Mouse (Mus musculus) hindlimb bud, embryonic 11.5 days (tissue): ENCODE measurements around the gene Cog4.
"Not testable (repeated sequence)": the region's sequence is repeated elsewhere in the genome, so short reads cannot be mapped to it uniquely, and the experiment has no call there.

Source experiments
- DNase-seq: peaks from one replicate; pipeline ENCODE4 v3.0.0-alpha.2; 2012; ENCODE audit warnings: low read depth, low spot score; ENCODE audit errors: extremely low spot score

Gene Cog4

DNA sequence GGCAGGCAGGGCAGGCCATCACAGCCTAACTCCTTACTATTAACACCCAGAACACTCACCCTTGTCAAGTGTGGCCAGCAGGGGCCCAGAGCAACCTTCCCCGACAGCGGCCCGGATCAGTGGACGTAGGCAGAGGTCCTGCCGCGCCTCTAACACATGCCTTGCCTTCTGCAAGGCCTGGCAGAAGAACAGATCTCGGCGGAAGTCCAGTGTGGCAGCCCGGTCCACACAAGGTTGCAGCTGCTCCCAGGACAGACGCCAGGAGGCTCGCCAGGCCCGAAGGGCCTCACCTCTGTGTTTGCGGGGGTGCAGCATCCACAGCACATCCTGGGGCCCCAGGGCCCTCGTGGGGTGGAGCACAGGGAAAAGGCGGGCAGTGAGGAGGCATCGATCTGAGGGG, 42.5 kb downstream of the Cog4 start:
- no peak for DNase-seq

DNA sequence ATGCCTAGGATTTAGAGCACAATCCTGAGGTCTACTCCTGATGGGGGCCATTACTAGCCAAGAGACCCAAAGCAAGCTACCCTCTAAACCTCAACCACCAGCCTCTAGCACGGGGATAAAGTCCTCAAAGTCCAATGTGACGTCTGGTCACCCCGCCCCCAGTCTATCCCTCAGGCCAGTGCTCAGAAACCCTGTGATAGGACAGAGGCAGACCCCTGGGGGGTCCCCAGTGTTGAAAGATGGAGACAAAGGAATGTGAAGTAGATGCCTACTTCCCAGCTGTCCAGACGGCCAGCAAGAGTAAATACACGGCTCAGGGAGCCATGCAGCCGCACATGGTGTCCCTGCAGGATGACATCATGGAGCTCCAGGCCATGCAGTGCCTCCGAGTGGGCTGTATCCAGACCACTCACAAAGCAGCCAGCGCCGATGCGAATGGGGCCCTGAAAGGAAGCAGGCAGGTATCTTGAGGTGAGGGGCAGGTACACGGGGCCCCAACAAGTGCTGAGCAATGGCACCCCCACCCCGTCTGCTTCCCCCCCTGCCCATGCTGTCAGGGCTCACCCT, 43.6 kb downstream of the Cog4 start:
- no peak for DNase-seq

DNA sequence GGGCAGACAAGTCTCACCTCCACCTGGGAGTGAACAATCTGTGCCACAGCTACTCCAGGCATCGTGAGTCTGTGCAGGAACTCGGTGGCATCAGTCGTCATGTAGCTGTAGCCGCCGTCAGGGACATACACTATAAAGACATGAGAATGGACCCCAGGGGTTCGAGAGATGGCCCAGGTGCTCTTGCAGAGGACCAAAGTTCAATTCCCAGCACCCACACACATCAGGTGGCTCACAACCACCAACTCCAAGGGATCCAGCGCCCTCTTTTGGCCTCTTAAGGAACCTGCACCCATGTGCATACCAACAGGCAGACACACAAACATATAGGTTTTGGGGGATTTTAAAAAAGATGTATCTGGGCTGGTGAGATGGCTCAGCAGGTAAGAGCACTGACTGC, 45.6 kb downstream of the Cog4 start:
- DNase-seq, result no peak

DNA sequence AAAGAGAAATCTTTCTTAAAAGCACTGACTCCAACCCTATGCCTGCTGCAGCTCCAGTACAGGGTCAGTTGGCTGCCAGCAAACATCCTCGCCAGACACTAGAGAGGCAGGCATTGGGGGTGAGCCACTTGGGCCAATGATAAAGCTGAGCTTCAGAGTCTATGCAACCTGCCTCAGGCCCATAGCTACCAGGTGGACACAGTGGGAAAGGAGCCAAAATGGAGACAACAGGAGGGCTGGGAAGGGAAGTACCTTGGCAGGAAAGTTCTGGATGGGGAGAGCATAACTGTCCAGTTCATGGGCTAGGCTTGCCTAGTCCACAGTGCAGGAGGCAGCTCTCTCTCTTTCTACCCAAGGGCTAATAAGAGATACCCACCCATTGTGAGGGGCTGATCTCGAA, 46.5 kb downstream of the Cog4 start:
- DNase-seq, result no peak

DNA sequence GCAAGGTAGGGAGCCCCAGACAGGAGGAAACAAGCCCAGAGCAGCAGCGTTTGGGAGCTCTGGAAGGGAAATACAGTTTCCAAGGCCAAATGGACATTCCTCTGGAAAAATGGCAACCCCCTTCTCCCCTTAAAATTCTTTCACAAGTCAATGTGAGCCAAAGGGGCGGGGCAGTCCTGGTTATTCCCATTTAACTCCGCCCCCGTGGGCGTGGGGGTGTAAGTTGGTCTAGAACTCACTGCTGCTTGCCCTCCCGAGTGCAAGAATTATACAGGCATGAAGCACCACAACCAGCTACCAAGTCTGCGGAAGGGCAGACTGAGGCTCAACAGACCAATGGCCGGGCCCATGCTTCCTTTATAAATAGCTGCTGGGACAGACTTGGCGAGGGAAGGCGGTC, 48.5 kb downstream of the Cog4 start:
- DNase-seq, result no peak

DNA sequence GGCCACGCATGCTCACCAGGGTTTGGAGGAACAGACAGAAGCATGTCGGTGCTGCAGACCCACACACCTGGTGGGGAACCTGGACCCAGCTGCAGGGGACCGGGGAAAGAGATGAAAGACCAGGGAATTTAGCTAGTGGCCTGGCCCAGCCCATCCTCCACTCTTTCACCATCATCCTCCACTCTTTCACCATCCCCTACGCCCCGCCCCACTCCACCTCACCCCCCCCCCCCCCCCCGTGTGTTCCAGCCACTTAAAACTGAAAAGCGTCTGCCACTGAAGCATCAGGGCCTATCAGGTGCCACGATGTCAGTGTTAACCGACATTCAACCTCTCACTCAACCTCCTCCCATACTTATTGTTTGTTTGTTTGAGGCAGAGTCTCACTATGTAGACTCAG, 48.9 kb downstream of the Cog4 start:
- DNase-seq, result no peak

DNA sequence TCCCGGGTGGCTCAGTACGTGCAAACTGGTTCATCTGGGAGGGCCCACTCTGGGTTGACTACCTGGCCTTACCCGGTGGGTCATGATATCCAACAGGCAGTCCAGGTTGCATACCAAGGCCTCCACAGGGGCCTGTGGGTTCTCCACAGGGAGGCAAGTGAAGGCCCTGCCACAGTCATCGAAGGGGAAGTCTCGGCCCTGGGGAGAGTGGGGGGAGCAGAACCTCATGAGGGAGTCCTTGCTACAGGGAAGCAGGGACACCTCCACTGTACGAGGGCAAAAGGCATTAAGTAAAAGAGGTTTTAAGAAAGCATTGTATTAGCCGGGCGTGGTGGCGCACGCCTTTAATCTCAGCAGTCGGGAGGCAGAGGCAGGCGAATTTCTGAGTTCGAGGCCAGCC, 49.4 kb downstream of the Cog4 start:
- DNase-seq, result no peak

DNA sequence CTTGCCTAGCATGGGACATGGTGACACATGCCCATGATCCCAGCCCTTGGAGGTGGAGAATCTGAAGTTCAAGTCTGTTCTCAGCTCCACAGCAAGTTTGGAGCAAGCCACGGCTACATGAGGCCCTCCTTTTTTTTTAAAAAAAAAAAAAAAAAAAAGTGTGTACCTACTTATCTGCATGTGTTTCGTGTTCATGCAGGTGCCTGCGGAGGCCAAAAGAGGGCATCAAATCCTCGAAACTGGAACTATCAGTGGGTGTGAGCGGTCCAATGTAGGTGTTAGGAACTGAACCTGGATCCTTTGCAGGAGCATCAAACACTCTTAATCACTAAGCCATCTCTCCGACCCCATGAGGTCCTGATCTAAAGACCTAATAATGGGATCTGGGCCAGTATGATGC, 51.1 kb downstream of the Cog4 start:
- no peak for DNase-seq

DNA sequence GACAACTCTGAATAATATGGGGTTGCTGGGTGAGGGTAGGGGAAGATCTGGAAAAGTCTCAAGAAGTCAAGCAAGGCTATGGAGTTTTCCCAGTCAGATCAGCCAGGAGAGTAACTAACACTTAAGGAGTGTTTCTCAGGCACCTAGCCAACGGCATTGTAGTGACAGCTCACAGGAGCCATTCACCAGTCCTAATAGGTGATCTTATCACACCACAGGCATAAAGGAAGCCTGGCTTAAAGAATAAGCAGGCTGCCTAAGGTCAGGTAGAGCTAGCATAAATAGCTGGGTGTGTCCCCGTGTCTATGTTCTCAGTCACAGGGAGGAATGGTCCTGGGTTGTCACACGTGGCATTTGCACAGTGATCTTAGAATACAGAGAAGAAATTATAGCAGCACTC, 54.7 kb downstream of the Cog4 start:
- no peak for DNase-seq

DNA sequence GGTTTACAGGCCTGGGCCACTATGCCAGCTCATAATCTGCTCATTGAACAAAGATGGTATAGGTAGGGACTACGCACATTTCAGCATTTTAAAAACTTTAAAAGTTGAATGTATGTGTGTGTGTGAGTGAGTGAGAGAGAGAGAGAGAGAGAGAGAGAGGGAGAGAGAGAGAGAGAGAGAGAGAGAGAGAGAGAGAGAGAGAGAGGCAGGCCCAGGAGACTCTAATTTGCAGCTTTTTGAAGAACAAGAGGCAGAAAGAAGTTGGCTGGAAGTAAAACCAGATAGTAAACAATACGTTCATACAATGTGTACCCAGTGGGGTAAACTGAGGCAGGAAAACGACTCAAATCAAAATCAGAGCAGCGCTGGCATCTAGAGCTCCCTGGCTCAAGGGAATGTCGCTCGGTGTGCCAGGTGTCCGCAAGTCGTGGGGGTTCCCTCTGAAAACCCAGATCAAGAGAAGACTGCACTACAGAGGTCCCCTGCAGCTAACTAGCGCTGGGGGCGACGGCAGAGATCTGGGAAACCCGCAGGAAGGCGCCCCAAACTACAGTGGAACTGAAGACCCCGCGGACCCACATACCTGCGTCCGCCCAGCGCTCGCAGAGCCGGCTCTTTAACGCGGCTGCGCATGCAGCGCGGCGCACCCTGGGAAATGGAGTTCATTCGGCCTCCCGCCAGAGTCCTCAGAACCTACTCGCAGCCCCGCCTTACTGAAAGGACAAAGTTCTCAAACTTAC, 55.6 kb downstream of the Cog4 start, which contains the start of gene Fuk:
TSS of gene Fuk (minus strand) at position 650 of the 740 bp plus-strand sequence.
- DNase-seq, result no peak

DNA sequence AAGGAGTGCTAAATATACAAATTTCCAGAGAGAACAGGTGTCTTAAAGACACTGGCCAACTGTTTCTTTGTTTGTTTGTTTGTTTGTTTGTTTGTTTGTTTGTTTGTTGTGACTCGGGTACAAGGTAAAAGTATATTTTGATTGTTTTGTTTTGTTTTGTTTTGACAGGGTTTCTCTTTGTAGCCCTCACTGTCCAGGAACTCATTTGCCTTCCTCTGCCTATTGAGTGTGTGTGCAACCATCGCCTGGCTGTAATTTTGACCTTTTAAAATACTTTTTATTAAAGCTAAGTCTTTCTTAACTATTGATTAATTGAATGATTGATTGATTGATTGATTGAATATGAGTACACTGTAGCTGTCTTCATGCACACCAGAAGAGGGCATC, 56.2 kb downstream of the Cog4 start:
- no peak for DNase-seq

DNA sequence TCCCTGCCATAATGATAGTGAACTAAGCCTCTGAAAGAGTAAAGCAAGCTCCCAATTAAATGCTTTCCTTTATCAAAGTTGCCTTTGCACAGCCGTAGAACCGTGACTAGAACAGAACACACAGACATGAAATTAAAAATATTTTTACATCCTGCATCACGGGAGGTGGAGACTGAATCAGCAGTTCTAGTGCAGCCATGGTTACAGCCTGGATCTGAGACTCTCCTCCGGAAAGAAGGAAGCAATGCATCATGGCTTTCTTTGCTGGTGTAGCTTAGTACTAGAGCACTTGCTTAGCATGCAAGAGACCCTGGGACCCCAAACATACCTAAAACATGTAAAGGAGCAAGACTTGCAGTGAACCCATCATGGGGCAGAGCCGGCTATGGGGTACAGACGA, 59.0 kb downstream of the Cog4 start:
- DNase-seq, result no peak

DNA sequence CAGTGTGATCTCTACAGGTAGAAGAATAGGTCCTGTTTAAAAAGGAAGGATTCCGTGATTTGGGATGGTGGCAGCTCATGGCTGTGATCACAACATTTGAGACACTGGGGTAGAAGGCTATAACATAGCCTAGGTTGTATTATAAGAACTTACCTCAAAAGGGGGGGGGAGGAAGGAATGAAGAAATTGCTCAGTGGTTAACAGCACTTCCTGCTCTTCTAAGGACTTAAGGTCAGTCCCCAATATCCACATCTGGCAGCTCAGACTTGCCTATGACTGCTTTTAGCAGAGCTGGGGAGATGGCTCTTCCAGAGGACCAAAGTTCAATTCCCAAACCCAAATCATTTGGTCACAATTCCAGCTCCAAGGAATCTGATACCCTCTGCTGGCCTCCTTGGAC, 60.3 kb downstream of the Cog4 start:
- DNase-seq, result no peak

DNA sequence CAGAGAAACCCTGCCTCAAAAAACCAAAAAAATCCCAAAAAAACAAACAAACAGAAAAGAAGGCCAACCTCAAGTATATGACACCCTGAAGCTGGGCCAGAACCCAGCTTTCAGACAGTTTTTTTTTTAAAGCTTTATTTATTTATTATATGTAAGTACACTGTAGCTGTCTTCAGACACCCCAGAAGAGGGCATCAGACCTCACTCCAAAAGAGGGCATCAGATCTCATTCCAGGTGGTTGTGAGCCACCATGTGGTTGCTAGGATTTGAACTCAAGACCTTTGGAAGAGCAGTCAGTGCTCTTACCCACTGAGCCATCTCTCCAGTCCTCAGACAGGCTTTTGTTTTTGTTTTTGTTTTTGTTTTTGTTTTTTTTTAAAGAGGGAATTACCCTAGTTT, 63.5 kb downstream of the Cog4 start:
- DNase-seq, result not testable (repeated sequence)

DNA sequence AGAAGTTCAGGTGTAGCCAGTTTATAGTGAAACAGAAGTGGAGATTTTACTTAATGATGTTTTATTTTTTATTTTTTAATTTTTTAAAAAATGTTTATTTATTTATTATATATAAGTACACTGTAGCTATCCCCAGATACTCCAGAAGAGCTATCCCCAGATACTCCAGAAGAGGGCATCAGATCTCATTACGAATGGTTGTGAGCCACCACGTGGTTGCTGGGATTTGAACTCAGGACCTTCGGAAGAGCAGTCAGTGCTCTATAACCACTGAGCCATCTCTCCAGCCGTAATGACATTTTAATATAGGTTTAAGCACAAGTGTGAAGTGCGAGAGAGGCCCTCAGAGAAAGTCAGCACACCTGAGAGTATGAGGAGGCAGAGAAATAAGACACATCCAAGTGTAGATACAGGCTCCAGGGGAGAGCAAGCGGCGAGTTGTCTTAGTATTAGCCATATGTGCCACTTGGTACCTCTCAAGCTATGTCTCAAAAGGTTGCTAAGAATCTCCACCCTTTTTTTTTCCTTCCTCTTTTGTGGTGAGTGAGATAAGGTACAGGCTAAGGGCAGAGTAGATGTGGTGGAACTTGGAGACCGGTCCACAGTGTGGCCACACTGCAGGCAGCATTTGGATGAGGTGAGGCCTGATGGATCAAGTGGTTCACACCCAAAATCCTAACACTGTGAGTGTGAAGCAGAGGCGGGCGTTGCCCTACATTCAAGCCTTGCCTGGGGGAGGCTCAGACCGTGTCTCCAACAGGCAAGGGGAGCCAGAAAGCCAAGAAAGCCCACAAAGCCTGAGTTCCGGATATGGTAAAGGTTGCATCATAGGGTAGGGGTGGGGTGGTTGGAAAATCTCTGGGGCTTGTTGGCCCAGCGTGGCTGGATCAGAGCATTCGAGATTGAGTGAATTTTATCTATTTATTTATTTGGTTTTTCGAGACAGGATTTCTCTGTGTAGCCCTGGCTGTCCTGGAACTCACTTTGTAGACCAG, 65.5 kb downstream of the Cog4 start:
- DNase-seq, result no peak

DNA sequence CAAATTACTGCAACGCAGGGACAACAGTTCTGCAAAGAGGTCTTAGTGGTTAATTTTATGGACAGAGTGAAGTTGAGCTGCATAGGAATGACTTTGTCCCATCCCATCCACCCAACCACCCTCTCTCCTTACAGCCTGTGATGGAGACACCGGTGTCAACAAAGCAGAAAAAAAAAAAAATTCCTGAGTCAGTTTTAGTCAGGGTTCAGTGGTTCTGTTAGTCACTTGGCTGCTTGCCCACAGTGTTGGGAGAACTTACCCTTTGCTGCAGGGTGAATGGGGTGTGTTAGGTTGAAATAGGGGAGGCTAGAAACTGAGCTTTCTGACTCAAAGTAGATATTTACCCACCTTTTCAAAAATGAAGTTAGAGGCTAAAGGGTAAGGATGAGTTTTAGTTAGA, 71.0 kb downstream of the Cog4 start:
- no peak for DNase-seq

DNA sequence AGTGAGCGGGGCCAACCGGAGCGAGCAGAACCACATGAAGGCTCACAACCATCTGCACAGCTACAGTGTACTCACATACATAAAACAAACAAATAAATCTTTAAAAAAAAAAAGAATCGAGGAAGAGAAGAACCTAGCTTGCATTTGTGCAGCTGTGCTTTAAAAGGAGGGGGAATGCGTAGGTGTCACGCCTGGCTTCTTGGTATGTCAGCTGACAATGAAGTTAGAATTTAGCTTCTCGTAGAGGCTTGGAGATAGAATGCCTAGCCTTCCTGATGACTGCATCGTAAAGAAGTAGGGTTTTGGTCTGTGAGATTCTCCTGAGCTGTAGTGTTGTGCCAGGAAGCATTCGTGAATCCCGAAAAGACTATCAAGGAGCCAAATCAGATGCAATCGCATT, 71.6 kb downstream of the Cog4 start:
- DNase-seq, result no peak

DNA sequence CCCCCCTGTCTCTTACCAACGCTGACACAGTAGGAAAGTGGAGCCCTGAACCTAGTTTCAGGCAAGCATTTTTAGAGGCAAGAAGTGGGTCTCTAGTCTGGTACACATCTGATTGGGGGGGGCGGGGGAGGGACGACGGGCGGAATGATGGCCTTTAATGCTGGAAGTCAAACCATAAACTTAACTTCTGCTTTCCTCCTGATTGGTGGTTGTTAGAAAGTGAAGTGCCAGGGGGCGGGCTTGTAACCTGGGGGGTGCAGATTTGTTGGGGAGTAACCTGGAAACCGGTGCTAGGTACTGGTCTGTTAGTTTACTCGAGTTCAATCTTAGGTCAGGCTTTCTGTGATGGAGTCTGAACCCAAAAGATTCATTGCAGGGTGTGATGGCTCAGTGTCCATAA, 72.1 kb downstream of the Cog4 start:
- no peak for DNase-seq

DNA sequence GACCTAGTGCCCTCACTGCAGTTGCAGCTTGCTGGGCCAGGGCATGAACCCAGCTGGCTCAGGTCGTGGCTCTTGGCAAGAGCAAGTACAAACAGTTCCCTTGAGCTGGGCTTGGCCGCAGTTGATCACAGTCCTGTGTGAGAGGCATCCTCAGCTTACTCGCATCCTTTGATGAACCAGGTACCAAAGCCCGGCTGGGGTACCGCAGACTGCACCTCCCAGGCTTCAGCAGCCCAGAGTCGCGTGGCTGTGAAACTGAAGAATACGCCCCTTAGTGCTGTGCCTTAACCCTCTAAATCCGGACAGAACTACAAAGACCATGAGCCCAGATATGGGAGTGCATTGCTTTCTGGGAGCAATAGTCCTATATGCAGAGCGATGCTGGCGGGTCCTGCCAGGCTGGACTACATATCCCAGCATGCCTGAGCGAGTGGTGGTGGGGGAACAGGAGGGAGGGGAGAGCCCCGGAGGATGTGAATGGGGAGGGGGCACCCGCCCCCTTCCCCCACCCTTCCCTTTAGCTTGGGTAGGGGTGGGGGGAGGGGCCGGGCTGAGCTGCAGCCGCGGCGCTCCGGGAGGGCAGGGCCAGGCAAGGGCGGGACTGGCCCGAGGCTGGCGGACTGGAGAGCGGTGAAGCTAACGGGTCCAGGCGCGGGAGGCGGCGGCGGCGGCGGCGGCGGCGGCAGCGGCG, 73.1 kb downstream of the Cog4 start, which contains the start of gene St3gal2:
TSS of gene St3gal2 (plus strand) at position 582 of the 691 bp plus-strand sequence.
- DNase-seq, result peak; percentile 89

DNA sequence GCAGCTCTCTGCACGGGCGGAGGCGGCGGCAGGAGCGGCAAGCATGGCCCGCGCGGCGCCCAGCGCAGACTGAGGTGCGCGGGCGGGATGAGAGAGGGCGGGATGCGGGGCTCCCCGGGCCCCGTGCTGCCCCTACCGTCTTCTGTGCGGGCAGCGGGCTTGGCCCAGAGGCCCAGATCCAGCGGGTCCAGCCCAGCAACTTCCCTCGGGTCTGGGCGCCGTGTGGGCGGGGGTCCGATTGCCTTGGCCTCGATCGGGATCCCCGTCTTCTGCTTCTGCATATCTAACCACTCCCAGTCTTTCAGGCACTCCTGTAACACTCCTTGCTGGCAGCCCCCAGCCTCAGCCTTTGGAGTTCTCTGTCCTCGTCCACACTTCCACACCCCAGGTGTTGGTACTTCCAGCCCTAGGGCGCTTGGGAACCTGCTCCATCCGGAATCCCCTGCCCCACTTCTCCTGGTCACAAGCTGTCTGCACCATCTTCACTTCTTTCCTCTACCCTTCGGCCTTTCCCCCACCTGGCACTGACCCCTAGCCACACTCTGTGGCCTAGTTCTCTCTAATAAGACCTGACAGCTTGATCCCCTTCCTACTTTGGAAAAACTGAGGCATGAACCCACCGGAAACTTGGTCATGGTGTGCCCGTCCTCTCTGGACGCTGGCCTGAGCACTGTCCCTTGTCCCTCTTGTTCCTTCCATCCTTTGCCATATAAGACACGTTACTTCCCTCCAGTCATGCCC, 73.8 kb downstream of the Cog4 start:
- DNase-seq, result no peak
